Mouse (Mus musculus) c-Kit-positive CD71-negative TER-119-negative erythroid progenitor cells, embryonic 14.5 days (primary cell): ENCODE results near the gene Hpse2.
A peak's percentile ranks its signal among the peaks of the same experiment; 100 is the strongest.
"Not testable (repeated sequence)": the region's sequence is repeated elsewhere in the genome, so short reads cannot be mapped to it uniquely, and the experiment has no call there.

Experiments
- DNase-seq: peaks from one replicate; pipeline ENCODE4 v3.0.0-alpha.2; 2013; ENCODE audit warnings: low read depth

Hpse2 gene

DNA sequence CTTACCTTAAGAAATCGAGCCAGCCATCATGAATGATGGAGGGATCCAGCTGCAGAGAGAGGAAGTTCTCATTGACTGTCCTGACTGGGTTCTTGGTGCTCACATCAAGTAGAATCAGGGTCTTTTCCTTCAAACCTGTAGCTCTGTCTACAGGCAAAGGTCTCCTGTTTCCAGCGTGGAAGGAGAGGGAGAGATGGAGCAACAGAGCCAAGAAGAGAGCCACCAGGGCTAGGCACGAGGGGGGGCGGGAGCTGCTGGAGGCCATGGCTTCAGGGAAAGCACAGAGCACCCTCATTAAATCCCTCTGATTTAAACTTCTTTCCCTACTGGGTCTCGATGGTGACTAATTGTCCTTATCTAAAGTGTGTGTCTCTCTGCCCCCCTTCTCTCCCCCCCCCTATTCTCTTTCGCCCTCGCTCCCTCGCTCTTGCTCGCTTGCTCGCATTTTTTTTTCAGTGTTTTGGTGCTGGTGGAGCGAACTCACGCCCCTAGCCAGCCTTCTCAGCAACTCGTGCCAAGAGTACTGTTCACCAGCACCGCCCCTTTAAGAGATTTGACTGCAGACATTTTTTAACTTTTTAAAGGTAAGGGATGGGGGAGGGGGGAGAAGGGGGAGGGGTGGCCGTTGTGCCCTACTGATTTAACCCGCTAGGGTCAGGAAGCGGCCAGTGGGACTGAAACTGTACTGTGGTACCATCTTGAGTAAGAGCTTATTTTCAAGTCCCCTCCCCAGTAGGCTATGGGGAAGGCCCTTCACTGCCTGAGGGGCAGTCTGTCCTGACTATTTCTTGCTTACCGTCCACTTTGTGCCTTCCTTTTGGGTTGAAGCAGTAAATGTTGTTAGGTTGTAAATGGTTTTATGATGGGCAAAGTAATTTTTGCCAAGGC lies at the start of gene Hpse2:
Gene Hpse2, minus strand, starts transcription at position 339 of the 888 bp plus-strand sequence.
- no peak for DNase-seq

DNA sequence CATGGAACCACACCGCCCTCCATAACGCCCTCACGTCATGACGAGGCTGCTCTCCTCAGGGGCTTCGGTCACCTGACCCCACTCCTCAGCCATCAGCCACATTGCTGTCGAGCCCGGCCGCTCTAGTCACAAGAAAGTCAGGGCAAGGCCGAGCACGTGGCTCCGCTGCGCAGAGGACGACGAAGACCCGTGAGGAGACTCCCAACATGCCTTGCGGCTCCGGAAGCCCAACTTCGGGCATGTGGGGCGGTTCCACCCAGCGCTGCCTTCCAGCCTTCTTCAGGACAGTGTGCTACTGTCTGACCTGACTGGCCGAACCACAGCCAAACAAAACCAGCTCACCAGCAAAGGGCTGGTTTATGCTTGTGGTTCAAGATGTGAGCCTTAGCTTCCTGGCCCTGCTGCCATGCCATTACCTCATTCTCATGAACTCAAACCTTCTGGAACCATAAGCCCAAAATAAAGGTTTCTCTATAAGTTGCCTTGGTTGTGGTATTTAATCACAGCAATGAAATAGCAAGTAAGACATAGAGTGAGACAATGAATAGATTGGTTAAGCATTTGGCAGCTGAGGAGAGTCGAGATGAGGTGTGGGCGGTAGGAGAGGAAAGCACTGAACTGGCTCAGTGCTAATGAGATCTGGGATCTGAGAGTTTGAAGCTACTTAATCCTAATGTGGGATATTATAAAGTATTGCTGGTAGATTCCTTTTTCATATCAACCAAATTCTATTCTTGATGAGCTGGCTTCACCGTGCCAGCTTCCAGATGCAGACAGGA lies 39.5 kb upstream of the Hpse2 start:
- DNase-seq = no peak

DNA sequence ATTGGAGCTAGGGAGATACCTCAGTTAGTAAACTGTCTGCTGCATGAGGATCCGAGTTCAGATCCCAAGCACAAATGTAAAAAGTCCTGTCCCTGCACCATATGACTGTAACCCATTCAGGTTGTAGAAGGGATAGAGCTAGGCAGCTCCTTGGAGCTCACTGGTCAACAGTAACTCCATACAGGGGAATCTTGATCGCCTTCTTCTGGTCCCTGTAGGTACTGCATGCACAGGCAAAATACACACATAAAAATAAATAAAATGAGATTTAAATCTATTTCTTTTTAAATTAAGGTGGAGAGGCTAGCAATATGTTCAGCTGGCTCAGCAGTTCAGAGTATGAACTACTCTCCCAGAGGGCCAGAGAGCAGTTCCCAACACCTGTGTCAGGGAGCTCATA lies 35.9 kb upstream of the Hpse2 start:
- DNase-seq = no peak

DNA sequence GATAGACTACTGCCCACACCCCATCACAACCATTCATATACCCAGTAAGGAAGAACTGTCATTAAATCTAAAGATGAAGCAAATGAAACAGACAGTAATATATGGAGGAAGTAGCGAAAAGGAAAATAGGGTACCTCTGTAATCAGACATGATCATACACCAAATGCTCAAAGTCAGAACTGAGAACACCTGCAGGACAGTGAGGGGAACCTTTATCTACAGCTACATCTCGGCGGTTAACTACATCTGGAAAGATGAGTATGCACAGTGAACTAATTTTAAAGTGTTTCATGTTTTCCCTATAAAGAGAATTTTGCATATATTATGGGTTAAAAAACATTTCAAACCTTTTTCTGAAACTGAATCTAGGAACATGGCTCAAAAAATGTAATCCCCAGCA lies 32.4 kb upstream of the Hpse2 start:
- no peak for DNase-seq

DNA sequence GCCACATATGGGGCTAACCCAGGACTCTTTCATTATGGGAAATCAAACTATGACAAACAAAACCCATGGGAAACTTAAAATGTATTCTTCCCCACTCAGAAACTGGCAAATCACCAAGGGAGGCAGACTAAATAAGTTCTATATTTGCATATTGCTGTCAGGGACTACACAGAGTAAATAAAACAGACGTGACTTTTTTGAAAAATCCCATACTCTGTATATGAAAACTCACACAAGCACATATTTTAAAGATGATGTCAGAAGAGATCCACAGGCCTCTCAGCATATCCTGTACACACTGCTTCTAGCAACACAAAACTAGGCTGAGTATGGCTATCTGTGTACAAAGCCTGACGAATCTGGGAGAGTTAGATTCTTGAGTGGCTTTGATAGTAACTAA lies 27.4 kb upstream of the Hpse2 start:
- no peak for DNase-seq

DNA sequence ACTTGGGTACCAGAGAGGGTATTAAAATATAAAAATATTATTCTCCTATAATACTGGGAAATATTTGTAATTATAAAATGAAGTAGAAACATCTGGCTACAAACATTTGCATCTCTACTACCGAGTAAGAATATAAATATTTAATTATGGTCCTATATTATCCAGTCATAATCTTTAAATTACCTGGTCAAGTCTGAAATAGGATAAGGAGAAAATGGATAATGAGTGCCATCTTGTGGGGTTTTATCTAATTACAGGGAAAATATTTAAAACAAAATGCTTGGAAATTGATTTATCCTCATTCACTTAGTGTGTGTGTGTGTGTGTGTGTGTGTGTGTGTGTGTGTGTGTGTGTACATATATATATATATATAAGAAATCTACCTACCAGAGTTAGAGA lies 19.0 kb upstream of the Hpse2 start:
- no peak for DNase-seq

DNA sequence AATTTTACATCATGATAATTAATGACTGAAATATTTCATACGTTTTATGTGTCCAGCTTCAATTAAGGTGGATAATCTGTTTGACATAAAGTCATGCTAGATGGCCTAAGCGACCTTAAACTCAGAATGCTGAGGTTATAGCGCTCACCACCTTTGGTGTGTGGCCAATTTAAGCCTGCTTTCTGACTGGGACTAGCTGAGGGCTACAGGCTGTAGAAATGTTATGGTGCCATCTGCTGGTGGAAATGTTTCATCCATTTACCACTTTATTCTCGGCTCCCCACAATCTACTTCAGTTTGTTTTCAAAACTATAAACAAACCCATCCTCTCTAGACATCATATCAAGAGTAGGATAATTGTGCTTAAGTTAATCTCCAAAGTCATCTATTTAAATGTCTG lies 8.2 kb upstream of the Hpse2 start:
- DNase-seq = peak; percentile 30

DNA sequence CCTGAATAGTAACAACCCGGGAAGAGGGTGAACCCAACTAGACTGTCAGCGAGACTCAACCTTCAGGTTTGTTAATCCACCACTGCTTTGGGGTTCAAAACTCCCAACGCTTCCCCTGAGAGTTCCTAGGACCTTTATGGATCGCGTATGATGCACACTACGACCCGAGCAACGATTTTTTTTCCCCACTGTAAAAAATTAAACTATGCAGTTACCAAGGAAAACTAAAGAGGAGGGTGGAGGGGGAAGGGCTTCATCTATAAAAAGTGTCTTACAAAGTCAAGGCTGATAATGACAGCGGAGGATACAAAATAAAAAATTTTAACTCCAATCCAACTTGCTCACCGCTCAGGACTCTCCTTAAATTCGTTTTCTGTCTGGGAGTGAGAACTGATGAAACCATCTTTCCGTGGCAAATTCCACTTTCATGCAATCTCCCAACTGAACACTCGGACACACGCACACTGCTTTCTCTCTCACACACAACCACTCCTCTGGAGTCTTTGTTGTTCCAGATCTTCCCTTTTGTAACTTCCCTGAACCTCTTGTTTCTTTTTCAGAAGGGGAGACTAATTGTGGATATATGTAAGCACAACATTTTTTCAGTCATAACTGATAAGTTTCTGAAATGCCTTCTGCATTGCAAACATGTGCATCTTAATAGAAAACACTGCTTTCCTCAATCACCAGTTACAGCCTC lies 934 bp downstream of the Hpse2 start:
- no peak for DNase-seq

DNA sequence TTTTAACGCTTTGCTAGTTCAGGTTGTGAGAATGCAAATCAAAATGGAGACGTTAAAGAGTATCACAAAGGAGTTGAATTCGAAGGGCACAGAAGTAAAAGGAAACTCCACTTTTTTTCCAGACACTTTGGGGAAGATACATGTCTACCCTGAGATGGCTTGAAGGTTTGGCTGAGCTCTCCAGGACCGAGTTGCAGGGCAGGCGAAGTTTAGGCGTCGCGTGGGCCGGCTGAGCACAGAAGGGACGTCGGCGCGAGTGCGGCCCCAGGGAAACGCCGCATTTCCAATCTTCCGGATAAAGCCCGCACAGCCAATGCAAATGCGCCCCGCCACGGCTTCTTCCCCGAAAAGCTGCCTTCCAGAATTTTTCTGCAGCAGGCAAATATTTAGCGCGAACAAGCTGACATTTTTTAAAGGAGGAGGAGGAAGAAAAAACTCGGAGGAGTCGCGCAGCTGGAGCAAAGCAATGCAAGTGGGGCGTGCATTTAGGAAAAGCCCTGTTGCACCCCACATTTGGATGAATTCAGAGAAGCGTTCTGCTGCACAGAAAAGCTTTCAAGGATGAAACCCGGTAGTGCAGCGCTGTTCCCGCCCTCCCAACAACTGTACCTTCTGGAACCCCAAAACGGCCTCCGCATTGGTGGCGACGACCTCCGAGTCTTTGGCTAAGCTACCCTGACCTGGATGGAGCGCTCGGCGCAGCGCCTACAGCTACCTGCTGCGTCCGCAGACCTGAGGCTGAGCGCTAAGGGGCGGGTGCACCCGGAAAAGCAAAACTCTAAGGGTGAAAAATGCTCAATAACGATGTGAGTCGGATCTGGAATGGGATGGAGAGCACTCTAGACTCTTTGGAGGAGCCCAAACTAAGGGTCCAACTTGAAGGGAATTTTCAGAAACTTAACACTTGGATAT lies 1.9 kb downstream of the Hpse2 start:
- no peak for DNase-seq

DNA sequence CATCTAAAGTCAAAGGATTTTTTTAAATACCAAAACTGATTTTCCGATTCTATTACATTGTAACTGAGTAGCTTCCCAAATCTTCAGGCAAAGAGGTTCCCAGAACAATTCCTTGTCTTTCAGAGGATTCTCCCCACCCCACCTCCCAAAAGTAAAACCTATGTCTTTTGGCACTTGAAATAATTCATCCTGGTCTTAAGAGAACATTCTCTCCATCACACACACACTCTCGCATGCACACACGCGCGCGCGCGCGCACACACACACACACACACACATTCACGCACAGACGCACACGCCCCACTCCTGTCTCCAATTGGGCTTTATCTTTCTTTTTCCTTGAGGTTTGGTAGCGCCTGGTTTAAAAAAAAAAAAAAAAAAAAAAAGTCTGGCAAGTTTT lies 2.7 kb downstream of the Hpse2 start:
- DNase-seq = no peak

DNA sequence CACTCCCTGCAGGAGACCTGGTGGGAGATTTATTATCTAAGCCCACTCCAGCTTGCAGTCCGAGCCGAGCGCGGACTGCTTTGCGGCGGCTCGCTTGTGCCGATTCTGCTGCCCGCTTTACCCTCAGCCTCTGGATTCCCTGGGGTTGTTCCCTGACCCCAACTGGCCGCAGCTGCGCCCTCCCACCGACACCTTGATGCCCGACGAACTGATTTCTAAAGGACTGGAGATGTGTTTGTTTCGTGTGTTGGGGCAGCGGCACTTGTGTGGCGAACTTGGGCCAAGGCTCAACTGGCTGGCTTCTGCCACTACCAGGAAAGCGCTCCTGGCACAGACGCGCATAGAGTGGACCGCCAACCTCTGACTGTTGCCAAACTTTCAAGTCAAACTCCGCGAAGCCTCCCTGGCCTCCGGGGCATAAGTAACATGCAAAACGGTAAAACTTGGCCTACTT lies 3.1 kb downstream of the Hpse2 start:
- DNase-seq = no peak

DNA sequence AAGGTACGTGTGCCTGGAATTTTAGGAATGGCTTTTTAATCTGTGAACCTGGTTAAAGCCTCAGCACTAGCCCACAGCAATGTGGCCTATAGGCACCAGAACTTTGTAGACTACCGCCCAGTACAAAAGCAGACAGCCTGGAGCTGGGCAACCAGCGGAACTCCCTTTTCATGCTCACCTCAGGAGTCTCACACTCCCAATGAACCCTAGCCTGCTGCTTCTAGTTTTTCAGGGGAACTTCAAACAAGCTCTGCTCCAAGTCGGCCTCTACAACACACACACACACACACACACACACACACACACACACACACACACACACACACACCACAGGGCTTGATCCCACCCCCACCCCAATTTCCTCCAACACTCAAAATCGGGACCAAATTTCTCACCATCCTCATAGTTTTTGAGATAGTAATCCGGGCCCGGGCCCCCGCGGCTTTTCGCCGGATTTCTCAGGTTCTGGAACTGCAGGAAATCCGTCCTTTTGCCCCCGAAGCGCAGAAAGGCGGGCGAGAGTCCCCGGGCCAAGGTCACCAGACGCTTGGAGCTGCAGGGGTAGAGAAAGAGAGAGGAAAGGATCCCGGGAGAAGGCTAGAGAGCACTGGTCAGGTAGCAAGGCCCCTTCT lies 3.7 kb downstream of the Hpse2 start:
- DNase-seq = no peak

DNA sequence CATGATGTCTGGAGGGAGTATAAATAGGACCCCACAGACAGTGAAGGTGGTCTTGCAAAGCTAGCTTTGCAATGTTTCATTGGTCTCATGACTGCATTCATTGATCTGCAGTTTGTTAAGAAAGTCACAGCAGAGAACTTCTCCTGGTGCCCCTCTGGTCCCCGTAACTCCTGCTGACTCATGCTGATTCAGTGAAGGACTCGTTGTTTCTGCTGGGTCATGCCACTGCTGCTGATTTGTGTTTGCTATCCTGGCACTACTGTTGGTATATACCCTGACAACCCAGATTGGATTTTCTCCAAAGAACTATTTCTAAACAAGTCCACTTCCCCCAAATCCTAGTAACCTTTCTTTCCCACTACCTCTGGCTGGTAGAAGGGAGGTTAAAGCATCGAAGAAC lies 29.3 kb downstream of the Hpse2 start:
- no peak for DNase-seq

DNA sequence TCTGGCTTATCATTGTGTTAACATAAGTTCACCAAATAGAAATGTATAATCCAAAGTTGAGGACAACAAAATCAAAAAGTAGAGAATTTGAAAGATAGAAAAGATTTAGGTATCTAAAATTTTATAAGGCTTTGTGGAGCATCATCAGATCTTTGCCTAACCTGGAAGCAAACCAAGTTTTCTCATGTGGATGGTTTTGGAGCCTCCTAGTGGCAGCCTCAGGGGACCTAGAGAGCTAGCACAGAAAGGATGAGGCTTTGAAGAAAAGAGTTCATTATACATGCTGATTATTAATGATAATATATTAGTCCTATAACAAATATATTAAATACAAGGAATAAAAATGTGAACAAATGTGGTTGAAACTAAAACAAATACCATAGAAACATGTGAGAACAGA lies 77.0 kb downstream of the Hpse2 start:
- DNase-seq = peak; percentile 5

DNA sequence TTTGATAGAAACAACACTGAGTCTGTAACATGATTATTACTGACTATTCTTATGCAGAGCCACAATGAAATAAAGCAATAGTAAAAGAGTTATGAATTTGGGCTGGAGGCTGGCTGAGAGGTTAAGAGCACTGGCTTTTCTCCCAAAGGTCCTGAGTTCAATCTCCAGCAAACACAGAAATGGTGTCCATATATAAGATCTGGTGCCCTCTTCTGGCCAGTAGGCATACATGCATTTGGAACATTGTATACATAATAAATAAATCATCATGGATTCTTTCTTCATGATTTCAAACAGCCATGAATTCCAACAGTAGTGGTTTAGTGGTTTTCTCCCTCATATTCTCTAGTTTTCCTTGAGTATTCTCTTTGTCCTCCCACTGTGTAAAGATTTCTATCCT lies 81.4 kb downstream of the Hpse2 start:
- DNase-seq = no peak

DNA sequence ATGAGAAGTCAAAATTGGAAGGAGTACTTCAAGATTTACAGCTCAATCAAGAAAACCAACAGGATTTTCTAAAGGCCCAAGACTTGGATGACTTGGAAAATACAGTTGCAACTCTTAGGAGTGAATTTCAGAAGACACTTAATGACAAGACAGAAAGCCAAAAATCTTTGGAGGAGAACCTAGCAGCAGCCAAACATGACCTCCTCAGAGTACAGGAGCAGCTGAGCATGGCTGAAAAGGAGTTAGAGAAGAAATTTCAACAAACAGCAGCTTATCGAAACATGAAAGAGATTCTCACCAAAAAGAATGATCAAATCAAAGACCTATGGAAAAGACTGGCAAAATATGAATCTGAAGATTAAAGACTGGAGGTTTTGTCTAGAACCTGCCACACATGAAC lies 106.8 kb downstream of the Hpse2 start:
- not testable (repeated sequence) for DNase-seq

DNA sequence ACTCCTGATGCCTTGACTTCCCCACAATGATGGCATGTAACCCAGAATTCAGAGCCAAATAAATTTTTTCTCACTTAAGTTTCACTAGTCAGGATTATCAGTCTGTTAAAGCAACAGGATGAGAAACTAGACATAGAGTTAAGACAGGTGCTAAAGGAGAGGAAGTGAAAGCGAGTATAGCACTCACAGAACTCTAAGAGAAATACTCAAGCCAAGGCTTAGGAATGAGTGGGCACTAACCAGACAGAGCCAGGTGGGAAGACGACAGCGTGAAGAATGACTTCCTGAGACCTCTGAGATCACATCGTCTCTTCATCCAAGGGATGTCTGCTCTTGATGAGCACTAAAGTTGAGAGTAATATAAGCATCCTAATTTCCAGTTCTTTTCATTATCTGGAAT lies 144.2 kb downstream of the Hpse2 start:
- no peak for DNase-seq

DNA sequence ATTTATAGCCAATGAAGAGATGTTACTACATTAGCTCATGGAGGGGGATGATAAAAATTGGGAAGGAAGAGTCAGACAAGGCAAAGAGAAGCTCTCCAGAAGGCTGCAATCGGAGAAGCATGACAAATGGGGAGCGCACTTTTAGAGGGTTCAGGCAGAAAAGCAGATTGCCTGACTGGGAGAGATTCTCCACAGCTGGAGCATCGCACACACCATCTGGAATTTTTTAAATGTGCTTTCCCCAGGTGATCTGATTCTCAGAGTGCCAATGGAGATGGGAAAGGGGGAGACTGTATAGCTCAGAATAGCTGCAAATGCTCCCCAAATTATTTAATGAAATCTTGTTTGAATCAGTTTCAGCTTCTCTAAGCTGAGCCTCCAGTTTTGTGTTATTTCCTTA lies 156.4 kb downstream of the Hpse2 start:
- no peak for DNase-seq

DNA sequence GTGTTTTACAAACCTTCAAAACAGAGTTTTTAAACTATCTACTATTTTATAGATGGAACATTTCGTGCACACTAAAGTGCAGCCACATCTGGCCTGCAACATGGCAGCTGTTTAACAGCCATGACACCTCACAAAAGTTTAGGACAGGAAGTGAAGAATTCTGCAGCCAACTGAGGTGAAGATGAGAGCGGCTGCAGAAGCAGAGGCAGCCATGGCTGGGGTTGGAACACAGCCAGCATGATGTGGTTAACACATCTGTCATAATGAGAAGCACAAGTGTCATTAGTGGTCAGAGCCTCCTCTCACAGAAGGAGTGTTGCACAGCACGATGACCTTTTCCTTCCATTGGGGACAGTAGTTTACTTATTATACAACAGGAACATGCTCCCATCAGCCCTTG lies 194.6 kb downstream of the Hpse2 start:
- DNase-seq = peak; percentile 5

DNA sequence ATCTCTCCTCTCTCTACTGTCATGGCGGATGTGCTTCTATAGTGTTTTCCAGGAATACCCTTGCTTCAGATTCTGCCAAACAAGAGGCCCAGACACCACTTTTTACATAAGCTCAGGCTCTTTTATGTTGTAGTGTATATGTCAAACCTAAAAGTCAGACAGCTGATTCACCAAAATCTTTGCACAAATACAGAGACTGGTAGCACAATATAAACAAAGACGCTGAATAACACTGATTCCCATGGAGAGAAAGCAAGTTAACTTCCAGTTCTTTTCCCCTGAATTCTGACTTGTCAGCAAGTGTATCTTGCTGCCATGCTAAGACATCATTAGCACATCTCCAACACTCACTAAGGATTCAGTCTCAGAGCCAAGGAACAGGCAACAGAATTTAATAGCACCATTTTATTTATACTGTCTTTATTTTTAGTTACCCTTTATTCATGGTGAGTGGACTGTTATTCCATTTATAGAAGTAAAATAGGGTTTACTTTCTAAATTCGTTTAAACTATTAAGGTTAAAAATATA lies 212.7 kb downstream of the Hpse2 start:
- DNase-seq = no peak

DNA sequence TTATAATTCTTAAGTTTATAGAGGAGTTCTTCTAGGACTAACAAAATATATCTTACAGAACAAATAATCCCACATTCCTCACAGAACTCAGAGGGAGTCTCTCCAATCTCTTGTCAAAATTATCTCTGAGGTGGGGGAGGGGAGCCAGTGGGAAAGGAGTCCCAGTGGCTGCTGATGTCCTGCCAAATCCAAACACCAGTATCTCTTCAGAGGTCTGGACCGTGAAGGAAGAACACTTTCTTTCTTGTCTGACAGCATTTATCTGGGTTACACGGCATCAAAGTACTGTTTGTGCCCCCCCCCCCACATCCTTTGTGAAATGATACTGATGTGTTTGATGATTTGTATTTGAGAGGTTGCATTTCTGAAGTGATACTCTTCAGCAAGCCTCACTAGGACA lies 213.3 kb downstream of the Hpse2 start:
- DNase-seq = no peak
